Mouse (Mus musculus) neural tube, embryonic 12.5 days (tissue): ENCODE measurements around the gene Fermt3. TPM values are rescaled to one million over a fixed set of nuclear protein-coding genes. Genes with fewer than 3 reads are reported as not detected.
"Not testable (repeated sequence)": the region's sequence is repeated elsewhere in the genome, so short reads cannot be mapped to it uniquely, and the experiment has no call there.

ENCODE experiments used
- ATAC-seq: fragments of 200-750 bp; cut with Nextera tagmentation; 2 replicates; pipeline ENCODE4 v1.8.0; 2017; ENCODE audit warnings: low read depth, mild to moderate bottlenecking, moderate TSS enrichment, moderate library complexity; ENCODE audit not compliant: low FRiP score
- H3K27ac ChIP-seq: fragments of 300-500 bp; sonication (generic); 2 replicates; pipeline ENCODE4 v1.5.1; 2016
- H3K27me3 ChIP-seq: fragments of 300-500 bp; sonication (generic); replicated peaks from 2 replicates; pipeline ENCODE4 v1.6.1; 2016; ENCODE audit warnings: mild to moderate bottlenecking
- H3K36me3 ChIP-seq: fragments of 300-500 bp; sonication (generic); 2 replicates; pipeline ENCODE4 v1.6.1; 2016; ENCODE audit warnings: mild to moderate bottlenecking
- H3K4me1 ChIP-seq: fragments of 300-500 bp; sonication (generic); 2 replicates; pipeline ENCODE4 v1.6.1; 2016
- H3K4me2 ChIP-seq: fragments of 300-500 bp; sonication (generic); replicated peaks from 2 replicates; pipeline ENCODE4 v1.6.1; 2016; ENCODE audit warnings: mild to moderate bottlenecking
- H3K4me3 ChIP-seq: fragments of 300-500 bp; sonication (generic); 2 replicates; pipeline ENCODE4 v1.5.1; 2016
- H3K9ac ChIP-seq: fragments of 300-500 bp; sonication (generic); 2 replicates; pipeline ENCODE4 v1.6.1; 2016; ENCODE audit warnings: mild to moderate bottlenecking
- H3K9me3 ChIP-seq: fragments of 300-500 bp; sonication (generic); 2 replicates; pipeline ENCODE4 v1.6.1; 2016; ENCODE audit warnings: mild to moderate bottlenecking
- WGBS: fragments of 180-500 bp; shearing (Covaris S2); methylation state at CpG from one replicate; pipeline ENCODE4 v1.1.7; 2016; 5-methylcytosine and 5-hydroxymethylcytosine counted together
- polyA plus RNA-seq: library from polyadenylated mRNA; unstranded; fragments of >200 nt; fragmentation: Nextera tagmentation; extraction: Ambion mirVana; gene quantifications from 2 replicates; pipeline ENCODE4 v1.2.1, GENCODE M21; 2016

The Fermt3 gene
- polyA plus RNA-seq, 1 experiment from 2014 or later: 6.9 TPM

DNA sequence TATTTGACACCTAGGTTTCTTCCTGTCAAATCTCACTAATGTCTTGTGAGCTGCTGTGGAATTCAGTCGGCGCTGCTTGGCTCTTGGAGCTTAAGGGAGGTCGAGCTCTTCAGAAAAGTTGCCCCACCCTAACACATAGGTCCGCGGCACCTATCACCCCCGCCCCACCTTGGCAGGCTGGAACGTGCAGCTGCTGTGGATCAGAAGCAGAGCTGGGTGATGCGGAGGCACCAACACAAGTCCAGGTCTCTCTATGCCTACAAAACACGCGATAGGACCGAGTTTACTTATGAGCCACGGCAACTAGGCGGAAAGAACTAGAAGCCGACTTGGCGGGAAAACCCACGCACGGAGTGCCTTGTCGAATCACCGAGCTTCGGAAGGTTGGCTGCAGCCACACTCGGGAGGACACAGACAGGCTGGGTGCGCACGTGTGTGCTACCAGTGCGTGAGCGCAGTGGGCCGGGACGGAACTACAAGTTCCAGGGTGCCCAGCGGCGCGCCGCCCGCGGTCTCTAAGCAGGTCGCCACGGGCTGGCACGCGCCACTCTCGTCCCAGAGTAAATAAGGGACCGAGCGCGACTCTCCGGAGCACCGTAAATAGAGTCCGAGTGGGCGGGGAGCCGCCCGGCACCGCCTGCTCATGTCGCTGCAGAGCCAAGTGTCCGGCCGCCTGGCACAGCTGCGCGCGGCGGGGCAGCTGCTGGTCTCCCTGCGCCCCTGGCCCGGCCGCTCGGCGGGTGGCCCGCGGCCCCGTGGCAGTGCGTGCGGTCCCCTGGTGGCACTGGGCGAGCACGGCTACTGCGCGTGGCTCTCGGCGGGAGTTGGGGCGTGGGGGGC, 37.2 kb upstream of the Fermt3 start, which contains the start of gene Macrod1:
Gene Macrod1 (plus strand): TSS at position 563 of the 840 bp plus-strand sequence.
- no peaks in the 10 kb centered on the region for H3K36me3 ChIP-seq
- H3K27ac ChIP-seq: no peak within 1 kb of the TSS
- H3K27me3 ChIP-seq: peaks cover 47% of the 10 kb centered on the region
- ATAC-seq: peak; percentile 88
- WGBS: 2% methylated on average over 72 of the region's 72 CpGs
- peak within 1 kb of the TSS; percentile 68 for H3K9ac ChIP-seq
- peak within 1 kb of the TSS; percentile 65 for H3K4me3 ChIP-seq
- H3K9me3 ChIP-seq: no peaks in the 10 kb centered on the region
- H3K4me2 ChIP-seq: peak within 1 kb of the TSS; percentile 100
- H3K4me1 ChIP-seq: peaks cover 27% of the 10 kb centered on the region

DNA sequence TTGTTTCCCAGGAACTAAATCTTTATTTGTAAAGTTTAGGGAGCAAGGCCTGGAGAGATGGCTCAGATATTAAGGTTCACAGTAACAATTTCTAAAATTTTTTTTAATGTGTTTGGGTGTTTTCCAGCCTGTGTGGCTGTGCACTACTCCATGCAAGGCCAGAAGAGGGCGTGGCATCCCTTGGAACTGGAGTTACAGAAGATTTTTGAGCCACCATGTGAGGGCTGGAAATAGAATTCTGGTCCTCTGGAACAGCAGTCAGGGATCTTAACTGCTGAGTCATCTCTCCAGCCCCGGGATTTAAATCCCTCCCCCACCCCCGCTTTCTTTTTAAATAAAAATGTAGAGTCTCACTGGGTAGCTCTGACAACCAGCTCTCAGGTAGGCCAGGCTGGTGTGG, 35.9 kb upstream of the Fermt3 start:
- H3K9me3 ChIP-seq: no peaks in the 10 kb centered on the region
- no peak overlapping the region for H3K4me3 ChIP-seq
- WGBS: 44% methylated on average over 3 of the region's 3 CpGs
- H3K4me2 ChIP-seq: no peak overlapping the region
- peaks cover 27% of the 10 kb centered on the region for H3K4me1 ChIP-seq
- no peak for ATAC-seq
- no peak overlapping the region for H3K9ac ChIP-seq
- no peaks in the 10 kb centered on the region for H3K36me3 ChIP-seq
- H3K27me3 ChIP-seq: peaks cover 44% of the 10 kb centered on the region
- H3K27ac ChIP-seq: no peak overlapping the region

DNA sequence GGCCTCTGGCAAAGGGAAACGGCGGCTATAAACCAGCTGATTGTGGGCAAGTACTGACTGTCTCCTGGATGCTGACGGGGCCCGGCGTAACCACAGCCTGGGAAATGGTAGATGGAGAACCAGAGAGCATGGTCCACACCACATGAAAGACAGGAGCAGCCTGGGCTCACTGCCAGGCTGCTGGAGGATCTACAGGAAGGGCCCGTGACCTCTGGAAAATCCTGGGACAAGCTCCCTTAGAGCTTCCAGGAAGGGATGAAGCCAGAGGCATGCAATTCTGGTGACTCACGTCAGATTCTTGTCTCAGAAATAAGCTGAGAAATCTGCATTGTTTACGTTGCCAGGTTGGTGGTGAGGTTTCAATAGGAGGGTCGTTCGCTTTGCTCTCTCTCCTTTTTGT, 35.5 kb upstream of the Fermt3 start:
- no peaks in the 10 kb centered on the region for H3K9me3 ChIP-seq
- no peak overlapping the region for H3K4me3 ChIP-seq
- H3K4me2 ChIP-seq: no peak overlapping the region
- 52% methylated on average over 10 of the region's 10 CpGs for WGBS
- peaks cover 27% of the 10 kb centered on the region for H3K4me1 ChIP-seq
- H3K9ac ChIP-seq: no peak overlapping the region
- no peak overlapping the region for H3K27ac ChIP-seq
- H3K36me3 ChIP-seq: no peaks in the 10 kb centered on the region
- ATAC-seq: no peak
- peaks cover 40% of the 10 kb centered on the region for H3K27me3 ChIP-seq

DNA sequence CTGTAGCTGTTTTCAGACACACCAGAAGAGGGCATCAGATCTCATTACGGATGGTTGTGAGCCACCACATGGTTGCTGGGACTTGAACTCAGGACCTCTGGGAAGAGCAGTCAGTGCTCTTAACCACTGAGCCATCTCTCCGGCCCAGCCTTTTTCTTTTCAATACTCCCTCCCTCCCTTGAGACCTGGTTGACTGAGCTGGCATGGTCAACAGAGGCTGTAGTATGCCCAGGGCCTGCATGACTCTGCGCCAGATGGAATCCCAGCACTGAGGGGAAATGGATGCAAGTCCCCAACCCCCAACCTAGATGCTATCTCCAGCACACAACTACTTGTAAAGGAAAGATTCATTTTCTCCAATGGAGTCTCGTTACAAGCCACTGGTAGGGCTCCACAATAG, 34.1 kb upstream of the Fermt3 start:
- WGBS: 86% methylated on average over 4 of the region's 4 CpGs

DNA sequence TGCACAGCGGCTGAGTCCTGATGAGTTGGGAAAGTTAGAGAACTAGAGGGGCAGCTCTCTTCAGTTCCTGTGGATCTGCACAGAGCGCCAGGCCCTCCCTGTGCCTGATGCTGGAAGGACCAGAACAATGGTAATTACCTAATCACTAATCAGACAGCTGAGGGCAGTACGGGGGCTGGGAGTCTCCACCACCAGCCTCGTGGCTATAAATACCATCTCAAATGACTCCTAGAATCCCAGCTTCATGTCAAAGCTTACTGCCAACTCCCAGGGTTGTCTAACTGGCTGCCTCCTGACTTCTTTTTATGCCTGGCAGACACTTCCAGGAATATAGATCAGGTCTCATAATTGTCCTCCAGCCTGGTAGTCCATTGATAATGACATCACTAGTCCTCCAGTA, 25.4 kb upstream of the Fermt3 start:
- no peak overlapping the region for H3K9ac ChIP-seq
- no peaks in the 10 kb centered on the region for H3K36me3 ChIP-seq
- no peaks in the 10 kb centered on the region for H3K4me1 ChIP-seq
- H3K4me3 ChIP-seq: no peak overlapping the region
- H3K27ac ChIP-seq: no peak overlapping the region
- H3K27me3 ChIP-seq: no peaks in the 10 kb centered on the region
- 21% methylated on average over 4 of the region's 4 CpGs for WGBS
- no peaks in the 10 kb centered on the region for H3K9me3 ChIP-seq
- no peak overlapping the region for H3K4me2 ChIP-seq
- ATAC-seq: no peak

More for the DNA sequence above, 34.1 kb upstream of the Fermt3 start:
- H3K4me3 ChIP-seq, H3K9ac ChIP-seq, H3K4me2 ChIP-seq, H3K27ac ChIP-seq, H3K36me3 ChIP-seq, ATAC-seq, H3K9me3 ChIP-seq: not testable (repeated sequence)
- peaks cover 28% of the 10 kb centered on the region for H3K27me3 ChIP-seq
- peaks cover 23% of the 10 kb centered on the region for H3K4me1 ChIP-seq

DNA sequence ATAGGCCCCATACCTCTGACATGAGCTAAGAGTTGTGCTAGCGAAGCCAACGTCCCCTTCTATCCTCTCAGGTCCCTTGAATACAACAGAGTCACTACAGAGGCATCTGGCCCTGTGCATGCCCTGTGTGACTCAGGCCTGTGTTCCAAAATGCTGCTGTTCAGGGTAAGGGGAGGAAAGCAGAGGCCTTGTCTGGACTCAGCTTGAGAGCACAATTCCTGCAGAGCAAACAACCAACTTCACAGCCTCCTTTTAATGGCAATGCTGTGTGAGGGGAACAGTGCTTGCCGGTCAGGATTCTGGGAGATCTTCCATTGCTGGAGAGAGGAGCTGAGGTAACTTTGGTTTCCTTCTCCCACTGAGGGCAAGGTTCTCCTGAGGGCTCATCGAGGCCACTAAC, 25.0 kb upstream of the Fermt3 start:
- H3K27me3 ChIP-seq: no peaks in the 10 kb centered on the region
- H3K36me3 ChIP-seq: no peaks in the 10 kb centered on the region
- H3K4me1 ChIP-seq: no peaks in the 10 kb centered on the region
- no peak overlapping the region for H3K27ac ChIP-seq
- no peak overlapping the region for H3K4me2 ChIP-seq
- 40% methylated on average over 4 of the region's 4 CpGs for WGBS
- no peak for ATAC-seq
- no peak overlapping the region for H3K4me3 ChIP-seq
- no peaks in the 10 kb centered on the region for H3K9me3 ChIP-seq
- H3K9ac ChIP-seq: no peak overlapping the region

DNA sequence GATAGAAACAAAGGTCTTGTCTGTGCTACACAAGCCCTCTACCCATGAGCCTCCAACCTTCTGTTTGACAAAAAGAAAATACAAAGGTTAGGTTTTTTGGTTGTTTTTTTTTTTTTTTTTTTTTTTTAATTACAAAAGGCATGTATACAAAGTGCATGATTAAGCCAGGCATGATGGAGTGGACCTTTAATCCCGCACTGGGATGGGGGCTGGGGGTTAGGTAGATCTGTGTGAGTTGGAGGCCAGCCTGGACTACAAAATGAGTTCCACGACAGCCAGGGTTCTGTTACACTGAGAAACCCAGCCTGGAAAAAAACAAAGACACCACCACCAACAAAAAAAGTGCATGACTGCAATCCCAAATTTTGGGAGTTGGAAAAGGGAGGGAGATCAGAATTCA, 21.9 kb upstream of the Fermt3 start:
- no peak overlapping the region for H3K9ac ChIP-seq
- H3K9me3 ChIP-seq: no peaks in the 10 kb centered on the region
- no peaks in the 10 kb centered on the region for H3K27me3 ChIP-seq
- WGBS: 90% methylated on average over 2 of the region's 2 CpGs
- ATAC-seq: no peak
- H3K4me2 ChIP-seq: peak overlapping the region; percentile 72; the same call in 1 of the 2 replicates
- no peak overlapping the region for H3K4me3 ChIP-seq
- H3K36me3 ChIP-seq: peaks cover 3% of the 10 kb centered on the region; the same call in 1 of the 2 replicates
- peaks cover 19% of the 10 kb centered on the region for H3K4me1 ChIP-seq
- H3K27ac ChIP-seq: no peak overlapping the region; the same call in 1 of the 2 replicates

DNA sequence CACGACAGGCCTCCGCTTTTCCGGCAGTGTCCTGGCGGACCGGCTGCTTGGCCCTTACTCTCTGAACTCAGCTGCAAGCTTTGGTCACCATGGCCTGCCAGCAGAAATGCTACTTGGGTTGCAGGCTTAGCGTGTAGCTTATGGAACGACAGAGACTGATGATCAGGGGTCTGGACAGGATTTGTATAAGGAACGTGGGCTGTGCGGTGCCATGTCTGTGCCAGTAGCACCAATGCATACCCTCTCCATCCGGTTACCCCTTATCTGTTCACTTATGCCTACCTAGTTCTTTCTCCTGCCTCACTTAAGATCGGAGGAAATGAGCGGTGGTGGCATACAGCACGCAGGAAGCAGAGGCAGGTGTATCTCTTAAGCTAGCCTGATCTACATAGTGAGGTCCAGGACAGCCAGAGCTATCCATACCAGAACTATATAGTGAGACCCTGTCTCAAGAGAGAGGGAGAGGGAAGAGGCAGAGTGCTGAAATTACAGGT, 21.4 kb upstream of the Fermt3 start:
- Histone ChIP-seq H3K36me3 (peaks cover 3% of the 10 kb centered on the region; the same call in 1 of the 2 replicates), H3K4me2 (peak overlapping the region; percentile 72), H3K4me1 (peaks cover 19% of the 10 kb centered on the region), H3K9me3 (no peaks in the 10 kb centered on the region), H3K4me3 (peak overlapping the region; percentile 46), H3K27ac (peak overlapping the region; percentile 77), H3K9ac (peak overlapping the region; percentile 71), H3K27me3 (no peaks in the 10 kb centered on the region)
- WGBS: 26% methylated on average over 13 of the region's 13 CpGs
- ATAC-seq: peak; percentile 2; the same call in 1 of the 2 replicates

DNA sequence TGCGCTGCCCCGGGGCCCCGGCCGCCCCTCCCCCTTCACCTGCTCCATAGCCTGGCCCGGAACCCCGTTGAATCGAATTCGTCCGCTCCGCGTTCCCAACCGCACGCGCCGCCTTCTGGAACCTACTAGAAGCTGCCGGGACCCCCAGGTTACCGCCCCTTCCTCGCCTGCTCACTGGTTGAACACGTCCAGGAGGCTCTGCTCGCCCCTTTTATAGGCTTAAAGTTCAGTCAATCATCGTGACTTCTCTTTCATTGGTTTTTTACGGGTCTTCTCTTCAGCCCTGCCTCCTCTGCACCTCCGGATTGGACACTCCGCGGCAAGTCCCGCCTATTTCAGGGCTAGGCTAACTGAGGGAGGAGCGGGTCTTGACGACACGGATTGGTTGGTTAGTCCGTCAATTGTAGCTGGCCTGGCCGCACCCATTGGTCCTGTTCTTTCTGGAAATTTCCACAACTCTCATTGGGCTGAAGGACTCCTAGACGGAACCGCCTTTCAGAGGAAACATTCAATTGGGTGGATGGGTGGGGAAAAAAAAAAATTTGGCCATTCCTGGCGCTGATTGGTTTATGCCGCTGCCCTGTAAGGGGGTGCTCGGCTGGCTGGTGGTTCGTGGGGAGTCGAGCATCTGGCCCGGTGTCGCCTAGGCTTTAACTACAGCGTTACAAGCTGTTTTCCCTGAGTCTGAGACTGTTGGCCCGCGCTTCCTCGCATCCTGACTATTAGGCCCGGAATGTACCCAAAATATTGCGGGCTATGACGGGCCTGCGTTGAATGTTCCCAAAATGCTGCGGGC, 20.8 kb upstream of the Fermt3 start, which contains the start of gene Stip1:
Gene Stip1 (minus strand): TSS at position 127 of the 796 bp plus-strand sequence.
- H3K4me3 ChIP-seq: peak within 1 kb of the TSS; percentile 89
- WGBS: under 1% methylated on average over 49 of the region's 49 CpGs

DNA sequence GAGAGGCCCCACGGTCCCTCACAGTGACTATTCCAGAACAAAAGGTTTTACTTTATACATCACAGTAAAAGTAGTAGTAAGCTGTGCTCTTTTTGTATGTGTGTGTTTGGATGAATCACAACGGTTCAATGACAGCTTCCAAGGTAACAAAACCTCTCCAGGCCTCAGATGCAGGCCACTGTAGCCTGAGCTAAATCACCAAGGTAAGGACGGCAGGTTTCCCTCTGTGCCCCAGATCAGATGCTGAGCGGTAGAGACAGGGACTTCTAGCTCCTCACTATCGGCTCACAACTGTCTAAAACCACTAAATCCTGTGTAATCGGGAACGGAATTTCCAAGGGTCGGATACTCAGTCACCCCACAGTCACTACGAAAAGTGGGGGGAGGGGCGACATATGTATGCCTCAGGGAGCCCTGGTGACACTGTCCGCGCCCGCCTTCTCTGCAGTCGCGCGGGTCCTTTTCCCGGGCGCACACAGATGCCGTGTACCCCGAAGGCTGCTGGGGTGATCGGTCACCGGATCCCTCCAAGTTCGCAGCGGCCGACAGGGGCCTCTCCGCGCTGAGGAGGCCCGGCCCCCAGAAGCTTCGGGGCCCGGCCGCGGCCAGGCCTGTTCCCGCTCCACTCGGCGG, 19.9 kb upstream of the Fermt3 start:
- no peaks in the 10 kb centered on the region for H3K27me3 ChIP-seq
- ATAC-seq: peak; percentile 39
- H3K36me3 ChIP-seq: peaks cover 15% of the 10 kb centered on the region
- H3K27ac ChIP-seq: peak overlapping the region; percentile 81
- 2% methylated on average over 35 of the region's 35 CpGs for WGBS
- peak overlapping the region; percentile 92 for H3K9ac ChIP-seq
- peak overlapping the region; percentile 65 for H3K4me2 ChIP-seq
- peak overlapping the region; percentile 89 for H3K4me3 ChIP-seq
- H3K4me1 ChIP-seq: peaks cover 19% of the 10 kb centered on the region
- no peaks in the 10 kb centered on the region for H3K9me3 ChIP-seq

More for the DNA sequence above, 20.8 kb upstream of the Fermt3 start, which contains the start of gene Stip1:
- Histone ChIP-seq H3K36me3 (peaks cover 9% of the 10 kb centered on the region), H3K27me3 (no peaks in the 10 kb centered on the region), H3K4me1 (peaks cover 19% of the 10 kb centered on the region), H3K4me2 (peak within 1 kb of the TSS; percentile 72), H3K27ac (peak within 1 kb of the TSS; percentile 81), H3K9ac (peak within 1 kb of the TSS; percentile 92), H3K9me3 (no peaks in the 10 kb centered on the region)
- peak; percentile 99 for ATAC-seq

DNA sequence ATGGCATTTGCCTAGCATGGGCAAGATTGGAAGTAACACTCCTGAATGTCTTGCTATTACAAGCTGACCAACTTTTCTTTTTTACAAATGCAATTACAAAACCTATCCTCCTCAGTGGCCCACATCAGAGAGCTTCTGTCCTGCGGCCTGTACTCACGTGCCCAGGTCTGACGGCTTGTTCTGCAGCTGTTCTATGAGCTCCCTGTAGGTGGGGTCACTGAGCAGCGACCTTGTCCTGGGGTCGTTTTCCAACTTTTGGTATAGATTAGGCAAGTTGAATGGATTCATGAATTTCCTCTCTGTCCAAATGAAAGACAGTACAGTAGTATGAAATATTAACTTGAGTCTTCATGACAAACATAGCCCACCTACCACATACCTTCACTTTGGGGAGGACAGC, 14.7 kb upstream of the Fermt3 start:
- H3K4me1 ChIP-seq: peaks cover 18% of the 10 kb centered on the region
- ATAC-seq: no peak
- H3K4me3 ChIP-seq: no peak overlapping the region
- no peak overlapping the region for H3K27ac ChIP-seq
- H3K4me2 ChIP-seq: no peak overlapping the region
- H3K36me3 ChIP-seq: peaks cover 65% of the 10 kb centered on the region
- no peaks in the 10 kb centered on the region for H3K27me3 ChIP-seq
- no peak overlapping the region for H3K9ac ChIP-seq
- no peaks in the 10 kb centered on the region for H3K9me3 ChIP-seq
- 93% methylated on average over 5 of the region's 5 CpGs for WGBS
